Mouse (Mus musculus): ENCODE results near the gene Crb1.
"Not testable (repeated sequence)": the region's sequence is repeated elsewhere in the genome, so short reads cannot be mapped to it uniquely, and the experiment has no call there.

Crb1 gene

GRCm38 (mm10) chr1:139376638-139377286, at the start of gene Crb1:
TSS of gene Crb1 (minus strand) at chr1:139377100.
- DNase-seq (ENCODE audit: low read depth): no peak

GRCm38 (mm10) chr1:139425006-139425405, 48.1 kb upstream of the Crb1 start:
- DNase-seq (ENCODE audit: low read depth): no peak

GRCm38 (mm10) chr1:139423931-139424330, 47.0 kb upstream of the Crb1 start:
- no peak for DNase-seq (ENCODE audit: low read depth)

GRCm38 (mm10) chr1:139422941-139423340, 46.0 kb upstream of the Crb1 start:
- DNase-seq (ENCODE audit: low read depth): no peak

- peak; percentile 72 for DNase-seq (ENCODE audit: low read depth)
These were observed 45.2 kb upstream of the Crb1 start, which contains the start of gene Zbtb41 for GRCm38 (mm10) chr1:139421875-139422791. TSS of gene Zbtb41 (plus strand) at chr1:139422288.

GRCm38 (mm10) chr1:139421521-139421874, 44.6 kb upstream of the Crb1 start:
- DNase-seq (ENCODE audit: low read depth): no peak

- DNase-seq (ENCODE audit: low read depth): peak; percentile 14
These were observed 36.6 kb upstream of the Crb1 start for GRCm38 (mm10) chr1:139413465-139413864.

GRCm38 (mm10) chr1:139412365-139412764, 35.5 kb upstream of the Crb1 start:
- DNase-seq (ENCODE audit: low read depth): not testable (repeated sequence)

- DNase-seq (ENCODE audit: low read depth): no peak
These were observed 30.8 kb upstream of the Crb1 start for GRCm38 (mm10) chr1:139407701-139408100.

GRCm38 (mm10) chr1:139405766-139406165, 28.9 kb upstream of the Crb1 start:
- no peak for DNase-seq (ENCODE audit: low read depth)

- DNase-seq (ENCODE audit: low read depth): no peak
These were observed 19.7 kb upstream of the Crb1 start for GRCm38 (mm10) chr1:139396589-139396988.

GRCm38 (mm10) chr1:139391747-139392146, 14.8 kb upstream of the Crb1 start:
- DNase-seq (ENCODE audit: low read depth): no peak

- DNase-seq (ENCODE audit: low read depth): no peak
These were observed 2.7 kb upstream of the Crb1 start for GRCm38 (mm10) chr1:139379621-139379984.

GRCm38 (mm10) chr1:139378861-139379620, 2.1 kb upstream of the Crb1 start:
- DNase-seq (ENCODE audit: low read depth): no peak

GRCm38 (mm10) chr1:139375900-139376299, 1.0 kb downstream of the Crb1 start:
- DNase-seq (ENCODE audit: low read depth): no peak

GRCm38 (mm10) chr1:139371341-139371740, 5.6 kb downstream of the Crb1 start:
- no peak for DNase-seq (ENCODE audit: low read depth)

- no peak for DNase-seq (ENCODE audit: low read depth)
These were observed 28.3 kb downstream of the Crb1 start for GRCm38 (mm10) chr1:139348566-139348965.

- peak; percentile 4 for DNase-seq (ENCODE audit: low read depth)
These were observed 30.1 kb downstream of the Crb1 start for GRCm38 (mm10) chr1:139346602-139347371.

- DNase-seq (ENCODE audit: low read depth): no peak
These were observed 30.8 kb downstream of the Crb1 start for GRCm38 (mm10) chr1:139346030-139346601.

GRCm38 (mm10) chr1:139340178-139340859, 36.6 kb downstream of the Crb1 start:
- peak; percentile 12 for DNase-seq (ENCODE audit: low read depth)

- no peak for DNase-seq (ENCODE audit: low read depth)
These were observed 39.9 kb downstream of the Crb1 start for GRCm38 (mm10) chr1:139336997-139337396.

Data from c-Kit-positive CD71-negative TER-119-negative erythroid progenitor cells, embryonic 14.5 days (primary cell).